Mouse (Mus musculus): ENCODE measurements at regions not wholly inside any gene's neighbourhood (a gene's known extent, or its start where the extent isn't known, plus 50 kb on each side); places are given as distances from the start of the nearest gene placed in this dataset.

- Histone ChIP-seq H3K79me2 (ENCODE audit: control insufficient read depth, insufficient read depth, low read length) (no peaks in the 10 kb centered on the region), H3K4me1 (ENCODE audit: control insufficient read depth, insufficient read depth, low read length) (peaks cover 43% of the 10 kb centered on the region), H3K27me3 (ENCODE audit: control insufficient read depth, insufficient read depth, low read length) (no peaks in the 10 kb centered on the region), H3K36me3 (ENCODE audit: control insufficient read depth, insufficient read depth, low read length) (no peaks in the 10 kb centered on the region), H3K4me3 (ENCODE audit: insufficient read depth, low read depth, low read length) (no peak overlapping the region), H3K9ac (ENCODE audit: low read depth, low read length) (peak overlapping the region; percentile 65), H3K27ac (replicated peaks; ENCODE audit: insufficient read depth, low read depth, low read length) (peak overlapping the region; percentile 98)
- WGBS: 16% methylated on average over 14 of the region's 14 CpGs
- DNase-seq (ENCODE audit: extremely low read depth, low read depth, low spot score): peak; percentile 98
- TF ChIP-seq CTCF (IDR thresholded peaks at IDR 0.05; ENCODE audit: low read depth, low read length) (no peak), POLR2A (IDR thresholded peaks at IDR 0.05; ENCODE audit: extremely low read depth, insufficient read depth, low read length) (no peak)
Observed at GRCm38 (mm10) chr4:150784491-150785451, 68.9 kb upstream of the Errfi1 start.

GRCm38 (mm10) chr4:150781304-150781703, 72.4 kb upstream of the Errfi1 start:
- Histone ChIP-seq H3K27ac (replicated peaks; ENCODE audit: insufficient read depth, low read depth, low read length) (peak overlapping the region; percentile 99), H3K79me2 (ENCODE audit: control insufficient read depth, insufficient read depth, low read length) (no peaks in the 10 kb centered on the region), H3K4me1 (ENCODE audit: control insufficient read depth, insufficient read depth, low read length) (peaks cover 36% of the 10 kb centered on the region), H3K36me3 (ENCODE audit: control insufficient read depth, insufficient read depth, low read length) (no peaks in the 10 kb centered on the region), H3K4me3 (ENCODE audit: insufficient read depth, low read depth, low read length) (no peak overlapping the region), H3K9ac (ENCODE audit: low read depth, low read length) (peak overlapping the region; percentile 63), H3K27me3 (ENCODE audit: control insufficient read depth, insufficient read depth, low read length) (no peaks in the 10 kb centered on the region)
- DNase-seq (ENCODE audit: extremely low read depth, low read depth, low spot score): peak; percentile 98
- TF ChIP-seq POLR2A (IDR thresholded peaks at IDR 0.05; ENCODE audit: extremely low read depth, insufficient read depth, low read length) (0 out of 2 replicates have a peak, but pooled peaks have one; percentile 48), CTCF (IDR thresholded peaks at IDR 0.05; ENCODE audit: low read depth, low read length) (no peak)
- 25% methylated on average over 3 of the region's 3 CpGs for WGBS

- Histone ChIP-seq H3K4me3 (ENCODE audit: insufficient read depth, low read depth, low read length) (no peak overlapping the region), H3K36me3 (ENCODE audit: control insufficient read depth, insufficient read depth, low read length) (no peaks in the 10 kb centered on the region), H3K4me1 (ENCODE audit: control insufficient read depth, insufficient read depth, low read length) (peaks cover 27% of the 10 kb centered on the region), H3K9ac (ENCODE audit: low read depth, low read length) (no peak overlapping the region), H3K27ac (replicated peaks; ENCODE audit: insufficient read depth, low read depth, low read length) (0 out of 2 replicates have a peak overlapping the region, but pooled peaks have one; percentile 17), H3K79me2 (ENCODE audit: control insufficient read depth, insufficient read depth, low read length) (no peaks in the 10 kb centered on the region), H3K27me3 (ENCODE audit: control insufficient read depth, insufficient read depth, low read length) (no peaks in the 10 kb centered on the region)
- WGBS: over 99% methylated on average over 5 of the region's 5 CpGs
- DNase-seq (ENCODE audit: extremely low read depth, low read depth, low spot score): no peak
- TF ChIP-seq CTCF (IDR thresholded peaks at IDR 0.05; ENCODE audit: low read depth, low read length) (no peak), POLR2A (IDR thresholded peaks at IDR 0.05; ENCODE audit: extremely low read depth, insufficient read depth, low read length) (no peak)
Observed at GRCm38 (mm10) chr4:150779340-150779739, 74.4 kb upstream of the Errfi1 start.

- H3K4me1 ChIP-seq (ENCODE audit: control insufficient read depth, insufficient read depth, low read length): peaks cover 22% of the 10 kb centered on the region
- no peaks in the 10 kb centered on the region for H3K79me2 ChIP-seq (ENCODE audit: control insufficient read depth, insufficient read depth, low read length)
- no peak overlapping the region for H3K9ac ChIP-seq (ENCODE audit: low read depth, low read length)
- H3K36me3 ChIP-seq (ENCODE audit: control insufficient read depth, insufficient read depth, low read length): no peaks in the 10 kb centered on the region
- H3K27me3 ChIP-seq (ENCODE audit: control insufficient read depth, insufficient read depth, low read length): no peaks in the 10 kb centered on the region
- no peak overlapping the region for H3K4me3 ChIP-seq (ENCODE audit: insufficient read depth, low read depth, low read length)
- no peak overlapping the region; the same call in 1 of the 2 replicates for H3K27ac ChIP-seq (replicated peaks; ENCODE audit: insufficient read depth, low read depth, low read length)
- DNase-seq (ENCODE audit: extremely low read depth, low read depth, low spot score): no peak
- TF ChIP-seq POLR2A (IDR thresholded peaks at IDR 0.05; ENCODE audit: extremely low read depth, insufficient read depth, low read length) (no peak), CTCF (IDR thresholded peaks at IDR 0.05; ENCODE audit: low read depth, low read length) (no peak)
- 79% methylated on average over 8 of the region's 8 CpGs for WGBS
Observed at GRCm38 (mm10) chr4:150778683-150779082, 75.0 kb upstream of the Errfi1 start.

GRCm38 (mm10) chr4:150775695-150776521, 77.8 kb upstream of the Errfi1 start:
- H3K4me3 ChIP-seq (ENCODE audit: insufficient read depth, low read depth, low read length): no peak overlapping the region
- WGBS: 80% methylated on average over 24 of the region's 24 CpGs
- H3K27me3 ChIP-seq (ENCODE audit: control insufficient read depth, insufficient read depth, low read length): no peaks in the 10 kb centered on the region
- no peaks in the 10 kb centered on the region for H3K36me3 ChIP-seq (ENCODE audit: control insufficient read depth, insufficient read depth, low read length)
- DNase-seq (ENCODE audit: extremely low read depth, low read depth, low spot score): no peak
- TF ChIP-seq CTCF (IDR thresholded peaks at IDR 0.05; ENCODE audit: low read depth, low read length) (no peak), POLR2A (IDR thresholded peaks at IDR 0.05; ENCODE audit: extremely low read depth, insufficient read depth, low read length) (no peak)
- no peaks in the 10 kb centered on the region for H3K79me2 ChIP-seq (ENCODE audit: control insufficient read depth, insufficient read depth, low read length)
- peaks cover 9% of the 10 kb centered on the region; the same call in 1 of the 2 replicates for H3K4me1 ChIP-seq (ENCODE audit: control insufficient read depth, insufficient read depth, low read length)
- no peak overlapping the region for H3K9ac ChIP-seq (ENCODE audit: low read depth, low read length)
- no peak overlapping the region for H3K27ac ChIP-seq (replicated peaks; ENCODE audit: insufficient read depth, low read depth, low read length)
